Mouse (Mus musculus) urinary bladder, postnatal 14 days (tissue): Measurements from ENCODE around the gene Plcg2.

Experiments used
- DNase-seq: peaks from one replicate; pipeline ENCODE4 v3.0.0; 2021; ENCODE audit warnings: low spot score

The Plcg2 gene

DNA sequence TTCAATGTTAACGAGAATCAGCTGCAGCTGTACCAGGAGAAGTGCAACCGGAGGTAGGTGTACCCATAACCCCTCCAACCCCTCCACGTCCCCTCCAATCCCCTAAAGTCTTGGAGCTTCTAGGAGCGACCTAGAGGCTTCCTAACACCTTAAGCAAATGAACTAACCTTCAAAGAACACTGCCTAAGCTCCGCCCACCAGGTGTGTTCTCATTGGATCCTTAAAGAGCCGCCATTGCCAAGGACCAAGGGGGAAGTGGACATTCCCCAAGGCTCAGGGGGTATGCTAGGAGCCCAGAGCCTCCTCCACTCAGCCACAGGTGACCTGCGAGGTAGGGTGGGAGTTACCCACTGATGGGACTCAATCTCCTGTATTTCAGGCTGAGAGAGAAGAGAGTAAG, 136.3 kb downstream of the Plcg2 start:
- no peak for DNase-seq

DNA sequence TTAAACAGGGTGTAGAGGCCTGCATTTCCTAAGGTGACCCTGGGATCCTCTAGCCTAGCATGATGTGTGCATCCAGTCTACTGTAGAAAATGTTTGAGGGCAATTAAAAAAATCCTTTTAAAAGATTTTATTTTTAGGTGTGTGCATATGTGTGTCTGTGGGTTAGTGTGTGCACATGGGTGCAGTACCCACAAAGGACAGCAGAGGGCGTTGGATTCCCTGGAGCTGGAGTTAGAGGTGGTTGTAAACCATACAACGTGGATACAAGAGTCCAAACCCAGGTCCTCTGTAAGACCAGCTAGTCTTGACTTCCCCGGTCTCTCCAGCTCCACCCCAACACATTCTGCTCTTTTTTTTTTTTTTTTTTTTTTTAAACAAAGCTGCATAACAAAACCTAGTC, 139.4 kb downstream of the Plcg2 start:
- no peak for DNase-seq

DNA sequence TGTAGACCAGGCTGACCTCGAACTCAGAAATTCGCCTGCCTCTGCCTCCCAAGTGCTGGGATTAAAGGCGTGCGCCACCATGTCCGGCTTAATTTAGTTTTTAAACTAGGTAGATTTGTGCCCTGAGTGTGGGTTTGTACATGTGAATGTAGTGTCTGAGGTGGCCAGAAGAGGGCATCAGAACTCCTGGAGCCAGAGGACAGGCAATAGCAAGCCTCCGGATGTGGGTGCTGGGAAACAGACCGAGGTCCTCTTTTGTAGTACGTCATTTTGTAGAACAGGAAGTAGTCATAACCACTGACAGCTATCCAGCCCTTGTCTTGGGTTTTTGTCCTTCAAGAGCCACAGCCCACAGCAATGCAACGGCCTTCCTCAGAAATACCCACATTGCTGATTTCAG, 141.5 kb downstream of the Plcg2 start:
- no peak for DNase-seq

DNA sequence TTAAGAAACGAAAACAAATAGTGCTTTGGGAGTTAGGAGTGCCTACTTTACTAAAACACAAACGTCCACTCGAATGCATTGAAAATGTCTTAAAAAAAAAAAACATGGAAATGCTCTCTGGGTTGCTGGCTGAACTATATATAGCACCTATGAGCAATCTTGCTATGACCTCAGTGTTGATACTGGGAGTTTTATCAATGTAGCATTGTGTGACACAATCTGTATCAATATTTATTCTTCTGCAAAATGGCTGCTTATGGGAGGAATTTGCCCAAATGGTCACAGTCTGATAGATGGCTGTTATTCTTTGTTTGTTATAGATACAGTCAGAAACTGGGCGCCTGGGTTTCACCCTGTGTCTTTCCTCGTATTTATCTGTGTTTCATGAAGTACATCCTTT, 147.4 kb downstream of the Plcg2 start:
- DNase-seq: no peak

DNA sequence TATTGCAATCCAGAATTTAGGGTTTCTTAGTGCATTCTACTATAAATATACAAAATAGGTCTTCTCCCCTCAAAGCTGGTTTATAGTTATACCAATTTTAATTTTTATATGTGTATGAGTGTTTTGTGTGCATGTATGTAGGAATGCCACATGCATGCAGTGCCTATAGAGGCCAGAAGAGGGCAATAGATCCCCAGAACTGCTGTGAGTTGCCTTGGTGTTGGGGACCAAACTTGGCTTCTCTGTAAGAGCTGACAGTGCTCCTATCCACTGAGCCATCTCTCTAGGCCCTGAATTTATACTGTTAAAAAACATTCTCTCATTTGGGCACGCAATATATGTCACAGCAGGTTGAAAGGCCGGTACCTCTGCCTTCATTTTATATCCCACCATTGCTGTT, 147.9 kb downstream of the Plcg2 start:
- peak; percentile 76 for DNase-seq

DNA sequence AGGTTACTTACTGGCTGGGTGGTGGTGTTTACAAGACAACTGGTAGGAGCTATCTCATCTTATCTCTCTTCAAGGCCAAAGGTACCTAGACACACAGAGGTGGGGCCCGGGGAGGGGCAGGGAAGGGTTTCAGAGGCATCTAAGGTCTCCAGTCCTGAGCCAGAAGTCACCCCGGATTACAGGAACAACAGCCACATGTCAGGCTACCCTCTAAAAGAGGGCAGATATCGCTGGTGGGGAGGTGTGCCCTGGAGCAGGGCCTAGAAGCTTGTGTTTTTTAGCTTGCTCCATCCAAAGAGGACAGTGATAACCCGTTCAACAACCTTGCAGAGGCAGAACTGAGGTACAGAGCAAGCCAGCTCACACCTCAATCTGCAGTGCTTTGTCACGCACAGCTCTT, 148.3 kb downstream of the Plcg2 start:
- peak; percentile 59 for DNase-seq

DNA sequence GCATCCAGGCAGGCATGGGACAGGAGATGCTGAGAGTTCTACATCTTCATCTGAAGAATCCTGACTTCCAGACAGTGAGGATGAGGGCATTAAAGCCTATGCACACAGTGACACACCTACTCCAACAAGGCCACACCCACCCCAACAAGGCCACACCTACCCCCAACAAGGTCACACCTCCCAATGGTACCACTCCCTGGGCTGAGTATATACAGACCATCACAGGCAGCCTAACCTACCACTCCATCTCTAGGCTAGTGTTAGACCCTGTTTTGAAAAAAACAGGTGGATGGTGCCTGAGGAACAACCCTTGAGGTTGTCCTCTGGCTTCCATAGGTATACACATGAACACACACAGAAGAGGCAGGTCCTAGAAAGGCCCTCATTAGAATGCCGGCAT, 154.2 kb downstream of the Plcg2 start:
- DNase-seq: no peak

DNA sequence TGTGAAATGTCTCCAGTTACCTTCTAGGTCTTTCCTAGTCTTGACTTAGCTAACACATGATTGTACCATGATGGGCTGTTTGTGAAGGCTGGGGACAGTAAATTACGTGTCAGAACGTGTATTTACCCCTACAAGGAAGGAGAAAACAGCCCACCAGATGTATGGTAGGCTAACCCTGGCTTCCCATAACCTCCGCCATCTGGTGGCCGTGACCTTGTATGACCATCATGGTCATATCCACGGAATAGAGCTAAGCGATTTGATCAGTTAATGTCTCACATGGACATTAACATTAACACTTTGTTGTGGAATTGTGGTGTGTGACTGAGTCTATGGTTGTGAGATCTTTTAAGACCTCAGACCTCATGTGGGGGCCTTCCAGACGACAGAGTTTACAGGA, 160.9 kb downstream of the Plcg2 start:
- DNase-seq: no peak

DNA sequence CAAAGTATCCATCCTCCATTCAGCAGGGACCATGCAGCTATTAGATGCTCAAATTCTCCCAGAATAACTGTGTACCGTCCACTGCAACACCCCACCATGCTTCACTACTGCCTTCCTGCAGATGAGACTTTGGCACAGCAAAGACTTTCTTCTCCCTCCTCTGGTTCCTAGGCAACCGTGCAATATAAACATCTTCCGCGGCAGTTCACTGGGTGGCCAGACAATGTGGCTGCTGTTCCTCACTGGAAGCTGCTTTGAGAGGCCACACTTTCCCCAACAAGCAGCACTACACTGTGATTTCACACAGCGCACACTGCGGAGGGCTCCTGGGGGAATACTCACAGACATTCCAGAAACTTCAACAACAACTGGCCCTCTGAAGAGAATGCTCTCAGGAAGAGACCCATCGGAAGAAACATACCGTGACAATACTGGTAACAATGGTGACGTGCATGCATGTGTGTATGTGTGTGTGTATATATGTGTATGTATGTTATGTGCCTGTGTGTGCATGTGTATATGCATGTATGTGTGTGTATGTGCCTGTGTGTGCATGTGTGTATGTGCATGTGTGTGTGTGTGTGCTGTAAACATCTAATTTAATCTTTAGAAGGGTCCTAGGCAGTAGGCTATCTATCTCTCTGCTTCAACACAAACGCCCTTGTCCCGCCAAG, 162.4 kb downstream of the Plcg2 start:
- no peak for DNase-seq

DNA sequence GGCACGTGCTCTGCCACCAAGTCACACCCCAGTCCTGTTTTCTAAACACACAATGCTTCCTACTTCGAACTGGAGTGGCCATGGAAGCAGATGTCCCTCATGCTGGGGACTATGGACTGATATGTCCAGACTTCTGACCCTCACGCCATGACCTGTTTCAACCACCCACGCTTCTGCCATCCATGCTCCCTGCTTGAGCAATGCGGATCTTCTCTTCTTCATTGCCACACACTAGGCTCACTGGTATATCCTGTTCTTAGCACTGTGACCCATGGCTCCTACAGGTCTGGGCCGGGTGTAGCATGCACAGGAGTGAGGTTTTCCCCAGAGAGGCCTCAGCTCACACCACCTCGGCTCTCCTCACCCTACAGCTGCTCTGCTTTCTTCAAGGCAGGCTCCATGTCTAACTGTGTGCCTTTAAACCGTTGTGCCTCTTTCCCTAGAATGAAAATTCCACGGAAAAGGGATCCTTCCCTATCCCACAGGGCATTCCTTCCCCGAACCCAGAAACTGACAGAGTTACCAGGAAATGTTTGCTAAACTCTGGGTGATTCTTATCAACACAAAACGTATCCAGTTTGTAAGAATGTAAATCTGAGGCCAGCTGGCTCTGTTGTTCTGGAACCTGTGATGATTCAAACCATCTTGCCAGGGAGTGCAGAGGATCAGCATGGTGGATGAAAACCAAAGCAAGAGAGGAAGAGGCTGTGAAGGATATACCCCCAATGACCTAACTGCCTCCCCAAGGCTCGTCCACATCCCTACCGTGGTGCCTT, 169.4 kb downstream of the Plcg2 start:
- DNase-seq: peak; percentile 20

DNA sequence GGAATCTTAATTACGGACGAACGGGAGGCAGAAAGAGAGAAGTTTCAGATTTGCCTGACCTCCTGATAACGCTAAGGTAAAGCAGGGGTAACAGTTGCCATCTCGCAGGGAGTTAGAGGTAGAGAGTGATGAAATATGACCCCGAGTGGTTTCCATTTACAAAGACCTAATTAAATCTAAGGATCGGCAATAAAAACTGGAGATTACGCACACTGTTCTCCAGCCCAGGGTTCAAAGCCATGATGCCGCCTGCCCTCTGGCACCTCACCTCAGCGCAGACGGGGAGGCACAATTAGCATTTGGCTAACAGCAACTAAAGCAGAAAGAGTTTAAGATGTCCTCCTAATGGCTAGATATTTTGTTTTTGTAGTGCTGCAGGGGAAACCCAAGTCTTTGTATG, 172.4 kb downstream of the Plcg2 start:
- no peak for DNase-seq

DNA sequence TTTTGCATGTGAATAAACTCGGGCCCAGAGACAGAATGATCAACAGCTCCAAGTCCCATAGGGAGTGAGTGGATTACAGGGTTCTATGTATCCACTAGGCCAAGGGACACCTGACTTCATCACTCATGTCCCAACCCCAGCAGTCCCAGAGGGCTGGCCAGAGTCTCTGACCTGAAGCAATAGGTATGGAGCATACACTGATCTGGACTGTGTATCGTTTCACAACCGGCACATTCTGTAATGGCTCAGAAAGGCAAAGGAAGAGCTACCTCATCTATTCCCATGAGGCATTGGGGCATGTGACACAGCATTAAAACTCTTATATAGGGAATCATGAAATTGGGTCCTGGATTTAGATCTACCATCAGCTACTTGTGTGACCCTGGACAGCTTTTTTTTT, 174.5 kb downstream of the Plcg2 start:
- no peak for DNase-seq

DNA sequence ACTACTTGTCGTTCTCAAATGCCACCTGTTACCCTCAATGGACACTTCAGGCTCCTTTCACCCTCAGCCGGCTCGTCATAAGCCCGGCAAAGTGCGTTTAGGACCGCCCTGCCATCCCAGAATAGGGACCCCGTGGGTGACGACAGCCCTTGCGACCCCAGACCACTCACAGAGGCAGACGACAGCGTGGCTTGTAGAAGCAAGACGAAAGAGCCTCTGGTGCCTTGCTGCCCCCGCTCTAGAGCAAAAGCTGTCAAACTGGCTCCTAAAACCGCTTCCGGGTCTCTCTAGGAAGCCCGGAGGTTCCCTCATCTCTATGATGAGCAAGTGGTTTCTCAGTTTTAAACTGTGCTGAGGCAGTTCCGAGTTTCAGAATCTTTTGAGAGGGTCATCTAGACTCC, 175.3 kb downstream of the Plcg2 start, which contains the start of gene Sdr42e1:
Gene Sdr42e1 (minus strand): TSS at position 260 of the 401 bp plus-strand sequence.
- peak; percentile 77 for DNase-seq

DNA sequence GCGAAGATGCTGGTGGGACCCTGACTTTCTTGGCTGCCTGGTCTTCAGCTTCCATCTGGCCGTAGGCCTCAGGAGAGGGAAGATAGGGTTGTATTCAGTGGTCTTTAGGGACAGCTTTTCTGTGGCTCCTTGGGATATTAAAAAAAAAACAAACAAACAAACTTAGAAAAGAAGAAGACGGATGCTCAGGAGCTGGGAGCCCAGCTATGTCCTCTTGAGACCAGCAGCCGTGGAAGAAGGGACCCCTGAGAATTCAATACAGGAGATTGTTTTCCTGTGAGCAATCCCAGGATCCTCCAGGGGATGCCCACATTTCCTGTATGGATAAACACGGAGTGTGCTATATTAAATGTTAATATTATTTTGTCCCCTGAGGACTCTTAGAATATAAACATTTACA, 177.1 kb downstream of the Plcg2 start:
- DNase-seq: no peak

DNA sequence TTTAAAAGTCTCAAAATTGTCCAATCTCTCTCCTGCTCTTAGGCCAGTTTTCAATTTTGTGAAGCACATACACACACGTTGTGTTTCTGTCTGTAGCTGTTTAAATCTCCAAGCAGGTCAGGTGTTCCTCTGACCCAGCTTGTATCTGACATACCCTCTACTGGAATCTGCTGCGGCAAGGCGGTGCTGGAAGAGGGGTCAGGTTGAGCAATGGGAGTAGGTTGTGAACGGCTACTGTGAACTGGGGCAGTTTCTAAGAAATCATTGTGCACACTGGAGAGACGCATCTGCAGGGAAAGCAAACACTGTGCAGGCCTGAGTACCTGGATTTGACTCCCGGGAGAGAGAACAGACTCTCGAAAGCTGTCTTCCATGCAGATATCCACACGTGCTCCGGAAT, 178.4 kb downstream of the Plcg2 start:
- DNase-seq: peak; percentile 14

DNA sequence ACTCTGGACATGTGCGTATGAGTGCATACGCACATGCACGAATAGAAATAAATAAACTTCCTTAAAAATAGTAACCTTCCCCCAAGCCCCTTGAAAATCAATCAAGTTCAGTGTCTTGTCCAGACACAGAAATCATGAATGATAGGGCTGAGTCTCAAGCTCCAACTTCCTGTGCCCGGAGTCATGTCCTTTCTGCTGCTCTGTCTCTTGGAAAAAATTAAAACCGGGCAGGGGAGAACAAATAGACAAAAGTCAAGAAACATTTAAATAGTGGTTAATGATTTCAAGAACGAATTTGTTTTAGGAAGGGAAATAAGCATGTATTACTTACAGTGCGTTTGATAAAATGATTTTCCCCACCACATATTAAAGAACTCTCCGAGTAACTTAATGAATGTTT, 178.9 kb downstream of the Plcg2 start:
- no peak for DNase-seq

DNA sequence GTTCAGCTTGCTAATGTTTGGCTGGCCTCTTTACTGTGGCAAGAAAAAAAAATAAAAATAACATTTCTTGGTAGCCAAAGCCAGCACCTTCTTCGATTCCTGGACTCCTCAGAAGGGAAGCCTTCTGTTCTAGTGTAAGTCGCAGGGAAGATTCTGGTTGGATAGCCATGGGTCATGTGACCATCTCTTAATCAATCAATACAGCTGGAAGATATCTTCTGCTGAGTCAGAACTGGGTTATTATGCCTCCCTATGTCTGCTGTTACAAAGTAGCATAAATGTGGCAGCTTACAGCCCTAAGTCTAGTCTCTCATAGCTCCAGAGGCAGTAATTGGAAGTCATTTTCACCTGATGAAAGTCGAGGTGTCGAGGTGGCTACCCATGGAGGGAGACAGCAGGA, 180.6 kb downstream of the Plcg2 start:
- DNase-seq: no peak

DNA sequence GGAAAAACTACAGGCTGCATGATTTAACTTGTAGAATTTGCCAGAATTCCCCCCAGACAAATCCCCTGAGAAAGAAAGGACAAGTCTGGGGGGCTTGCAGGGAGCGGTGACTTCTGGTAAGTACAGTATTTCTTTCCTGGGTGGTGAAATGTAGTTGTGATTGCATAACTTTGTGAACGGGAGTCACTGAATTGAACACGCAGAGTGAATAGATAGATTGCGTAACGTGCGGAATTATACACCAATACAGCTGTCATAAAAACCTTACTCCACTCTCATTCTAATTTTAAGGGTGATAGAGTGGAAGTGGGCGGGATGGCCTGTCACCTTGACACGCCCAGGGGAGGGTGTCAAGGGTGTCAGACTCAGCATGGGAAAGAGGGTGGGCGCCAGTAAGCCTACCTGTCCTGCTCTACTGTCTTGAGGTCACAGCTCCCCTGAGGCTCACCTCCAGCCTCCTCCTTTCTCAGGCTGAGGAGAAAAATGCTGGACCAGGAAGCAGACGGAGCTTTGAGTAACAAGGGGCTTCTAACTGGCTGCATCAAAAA, 185.9 kb downstream of the Plcg2 start:
- no peak for DNase-seq

DNA sequence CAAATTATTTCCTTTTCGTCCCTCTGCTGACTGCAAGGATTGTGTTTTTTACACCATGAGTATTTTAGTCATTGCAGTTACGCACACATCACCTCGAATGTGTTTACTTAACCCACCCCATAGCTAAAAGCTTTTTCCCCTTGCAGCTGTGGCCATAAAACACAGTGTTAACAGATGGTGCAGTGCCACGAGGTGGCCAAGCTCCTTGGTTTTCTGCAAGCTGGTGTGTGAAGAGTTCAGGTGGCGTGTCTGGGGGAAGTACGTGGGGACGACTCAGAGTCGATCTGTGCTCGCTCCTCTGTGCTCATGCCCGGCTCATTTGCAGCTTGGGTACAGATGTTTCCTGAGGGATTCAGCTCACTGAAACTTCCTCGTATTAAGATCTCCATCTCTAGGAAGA, 186.4 kb downstream of the Plcg2 start:
- DNase-seq: no peak
